Mouse (Mus musculus) G1E-ER4 (cell line): ENCODE measurements at regions not wholly inside any gene's neighbourhood (a gene's known extent, or its start where the extent isn't known, plus 50 kb on each side); places are given as distances from the start of the nearest gene placed in this dataset.

Source experiments
- GATA1 ChIP-seq: IDR thresholded peaks from one replicate; pipeline ENCODE4 v1.8.0; 2012; ENCODE audit warnings: low read length, inconsistent platforms

- no peak for TF ChIP-seq GATA1
Observed at GRCm38 (mm10) chr12:32273474-32273873, 65.0 kb upstream of the Pik3cg start.

GRCm38 (mm10) chr12:32279861-32280260, 71.4 kb upstream of the Pik3cg start:
- TF ChIP-seq GATA1: no peak

- TF ChIP-seq GATA1: no peak
Observed at GRCm38 (mm10) chr12:32280309-32280708, 71.8 kb upstream of the Pik3cg start.

- TF ChIP-seq GATA1: no peak
Observed at GRCm38 (mm10) chr12:32282371-32283163, 74.1 kb upstream of the Pik3cg start.

GRCm38 (mm10) chr12:32285039-32285438, 76.6 kb upstream of the Pik3cg start:
- TF ChIP-seq GATA1: no peak

- no peak for TF ChIP-seq GATA1
Observed at GRCm38 (mm10) chr12:32286652-32287051, 78.2 kb upstream of the Pik3cg start.

- no peak for TF ChIP-seq GATA1
Observed at GRCm38 (mm10) chr12:32291145-32291544, 82.7 kb upstream of the Pik3cg start.

- TF ChIP-seq GATA1: no peak
Observed at GRCm38 (mm10) chr12:32291962-32292748, 83.7 kb upstream of the Pik3cg start.

GRCm38 (mm10) chr12:32292749-32293128, 84.3 kb upstream of the Pik3cg start:
- no peak for TF ChIP-seq GATA1

GRCm38 (mm10) chr12:32297431-32297830, 81.1 kb upstream of the Ccdc71l start:
- TF ChIP-seq GATA1: no peak

GRCm38 (mm10) chr12:32299714-32300113, 78.8 kb upstream of the Ccdc71l start:
- no peak for TF ChIP-seq GATA1

- TF ChIP-seq GATA1: no peak
Observed at GRCm38 (mm10) chr12:32305736-32306135, 72.8 kb upstream of the Ccdc71l start.

GRCm38 (mm10) chr12:32306326-32306725, 72.2 kb upstream of the Ccdc71l start:
- no peak for TF ChIP-seq GATA1

- TF ChIP-seq GATA1: peak; percentile 10
Observed at GRCm38 (mm10) chr12:32307280-32308006, 71.1 kb upstream of the Ccdc71l start.

- no peak for TF ChIP-seq GATA1
Observed at GRCm38 (mm10) chr12:32315099-32315783, 63.3 kb upstream of the Ccdc71l start.
